Mouse (Mus musculus): ENCODE results near the gene Snx9.

DNA sequence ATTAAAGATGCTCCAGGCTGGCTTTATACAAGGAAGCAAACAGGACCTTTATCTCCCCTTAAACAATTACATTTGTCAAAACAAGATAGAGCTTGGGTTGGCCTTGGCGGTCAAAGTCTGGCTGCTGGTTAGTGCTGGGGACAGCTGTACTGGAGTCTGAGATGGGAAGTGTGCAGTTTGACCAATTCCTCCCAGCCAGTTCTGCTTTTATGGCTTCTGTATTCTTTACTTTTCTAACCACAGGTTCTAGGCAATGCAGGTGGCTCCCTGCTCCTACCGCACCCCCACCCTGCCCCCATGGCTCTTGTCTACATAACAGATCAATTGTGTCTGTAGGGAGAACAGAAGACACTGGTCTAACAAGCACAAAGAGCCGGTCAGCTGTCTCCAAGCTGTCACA, 11.2 kb upstream of the Snx9 start:
- no peak for TF ChIP-seq POLR2A (IDR thresholded peaks at IDR 0.05; ENCODE audit: low read depth, low read length)
- no peak for TF ChIP-seq CTCF (IDR thresholded peaks at IDR 0.05; ENCODE audit: extremely low read depth, insufficient read length, insufficient replicate concordance, low read depth, low read length)
